Comparison of ENCODE assay signal across 14 mouse cellular contexts in the genomic region with DNA sequence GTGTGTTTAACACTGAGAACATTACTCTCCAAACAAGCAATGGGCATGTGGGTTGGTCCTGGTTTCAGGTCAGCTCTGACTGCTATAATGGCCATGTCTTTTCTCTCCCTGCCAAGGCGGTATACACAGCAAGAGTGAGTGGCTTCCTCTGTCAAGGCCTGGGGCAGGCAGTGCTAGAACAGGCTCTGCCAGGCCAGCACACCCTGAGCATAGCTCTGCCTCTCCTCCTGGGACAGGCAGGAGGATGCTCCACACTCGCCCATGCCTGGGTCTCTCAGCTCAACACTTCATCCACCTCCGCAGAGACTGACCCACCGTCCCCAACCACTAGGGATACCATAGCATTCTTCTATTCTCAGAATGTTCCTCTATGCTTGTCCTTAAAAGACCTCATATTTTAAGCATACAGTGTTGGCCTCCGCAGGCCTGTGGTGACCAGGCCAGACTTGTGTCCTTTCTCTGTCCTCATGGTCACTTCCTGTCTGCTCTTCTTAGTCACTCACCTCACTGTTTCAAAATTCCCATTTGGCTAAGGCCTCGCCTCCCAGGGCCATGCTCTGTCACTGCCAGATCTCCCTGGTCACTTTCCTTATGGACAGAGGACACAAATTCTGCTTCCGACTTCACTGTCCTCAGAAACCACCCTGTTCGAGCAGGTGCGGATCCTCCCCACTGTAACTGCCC. TPM values are rescaled to one million over a fixed set of nuclear protein-coding genes. Genes with fewer than 3 reads are reported as not detected.
DNase-seq lines count a peak whose midpoint lies in the region; ATAC-seq and TF ChIP-seq lines count a peak whose summit lies in the region.
"Had no signal": no experiment of that assay in that cellular context is flagged by ENCODE, and none has a peak within 500 bp of the region (broad histone marks: within the 10 kb centered on the region; RNA-seq: fewer than 3 reads in every experiment).

No protein-coding gene starts in this region.

- no peak overlapping the region for H3K4me3 ChIP-seq in gastrocnemius, adult 2 months
- no peak overlapping the region for H3K4me3 ChIP-seq in lung, postnatal 0 days (ENCODE audit: low read depth, low read length)
- no peak overlapping the region for H3K4me3 ChIP-seq in lung, adult 2 months (replicated peaks; ENCODE audit: extremely low read depth, low read depth, low read length)
- H3K4me3 ChIP-seq in megakaryocyte, embryonic 14.5 days (replicated peaks), result peak overlapping the region; percentile 55
- H3K4me3 ChIP-seq: hindbrain, embryonic 15.5 days; limb, embryonic 10.5 days; liver, embryonic 15.5 days; midbrain, embryonic 15.5 days had no signal

- intact Hi-C loops in gastrocnemius, adult 2 months (cut with DNase I), result loop anchor here (5.0 kb wide), 1 partner anchor 32 kb away; a partner anchor contains a TSS
- intact Hi-C loops in gastrocnemius, postnatal 36 days (cut with DNase I), result no loop called here

- no peaks in the 10 kb centered on the region for H3K9me3 ChIP-seq in lung, postnatal 0 days (ENCODE audit: low read length)
- no peaks in the 10 kb centered on the region for H3K9me3 ChIP-seq in megakaryocyte, embryonic 14.5 days
- H3K9me3 ChIP-seq: hindbrain, embryonic 15.5 days; limb, embryonic 10.5 days; liver, embryonic 15.5 days; midbrain, embryonic 15.5 days had no signal

- H3K4me2 ChIP-seq in lung, postnatal 0 days (replicated peaks; ENCODE audit: low read depth, low read length), result no peak overlapping the region
- H3K4me2 ChIP-seq: hindbrain, embryonic 15.5 days; liver, embryonic 15.5 days; midbrain, embryonic 15.5 days had no signal

- no peak for TF ChIP-seq CTCF in gastrocnemius, adult 2 months (IDR thresholded peaks at IDR 0.05)
- no peak for TF ChIP-seq CTCF in lung, postnatal 0 days (IDR thresholded peaks at IDR 0.05)
- TF ChIP-seq CTCF in lung, adult 2 months (IDR thresholded peaks at IDR 0.05; ENCODE audit: insufficient read depth, low read length), result no peak

- no peak for TF ChIP-seq EP300 in lung, postnatal 0 days (IDR thresholded peaks at IDR 0.05)

- peak; percentile 29 for DNase-seq in gastrocnemius, adult 2 months
- DNase-seq in gastrocnemius, postnatal 36 days, result no peak
- DNase-seq in lung, postnatal 0 days (ENCODE audit: low spot score), result peak; percentile 26
- DNase-seq in lung, adult 2 months, result no peak
- peak; percentile 55 to 58 for DNase-seq in cerebellum, adult 18-20 months
- DNase-seq in gastrocnemius, adult 8-10 months (ENCODE audit: low spot score in 2 of 2), result no peak
- DNase-seq in spleen, postnatal 4 days (ENCODE audit: low spot score in 2 of 2), result no peak

- 0 out of 2 replicates have a peak, but pooled peaks have one; percentile 22 for ATAC-seq in lung, postnatal 0 days
- ATAC-seq: midbrain, embryonic 15.5 days; Patski had no signal

- H3K36me3 ChIP-seq in lung, postnatal 0 days (ENCODE audit: insufficient read depth, low read length), result no peaks in the 10 kb centered on the region
- peaks cover 79% of the 10 kb centered on the region for H3K36me3 ChIP-seq in megakaryocyte, embryonic 14.5 days (replicated peaks; ENCODE audit: low read length)
- H3K36me3 ChIP-seq: hindbrain, embryonic 15.5 days; limb, embryonic 10.5 days; liver, embryonic 15.5 days; midbrain, embryonic 15.5 days had no signal

- H3K9ac ChIP-seq in lung, postnatal 0 days (replicated peaks; ENCODE audit: low read depth), result no peak overlapping the region
- H3K9ac ChIP-seq: hindbrain, embryonic 15.5 days; liver, embryonic 15.5 days; midbrain, embryonic 15.5 days had no signal

- H3K27ac ChIP-seq in gastrocnemius, adult 2 months, result peak overlapping the region; percentile 71
- 0 out of 2 replicates have a peak overlapping the region, but pooled peaks have one; percentile 57 for H3K27ac ChIP-seq in lung, postnatal 0 days (ENCODE audit: low read length)
- H3K27ac ChIP-seq: hindbrain, embryonic 15.5 days; limb, embryonic 10.5 days; liver, embryonic 15.5 days; macrophage; midbrain, embryonic 15.5 days had no signal

- no peaks in the 10 kb centered on the region for H3K27me3 ChIP-seq in lung, postnatal 0 days (replicated peaks; ENCODE audit: insufficient read depth, low read length)
- H3K27me3 ChIP-seq in megakaryocyte, embryonic 14.5 days (replicated peaks), result no peaks in the 10 kb centered on the region
- H3K27me3 ChIP-seq: hindbrain, embryonic 15.5 days; liver, embryonic 15.5 days; midbrain, embryonic 15.5 days; Patski had no signal

- peaks cover 26% of the 10 kb centered on the region for H3K4me1 ChIP-seq in lung, postnatal 0 days (ENCODE audit: insufficient read depth, low read depth, low read length)
- peaks cover 21% of the 10 kb centered on the region for H3K4me1 ChIP-seq in lung, adult 2 months (ENCODE audit: control insufficient read depth, insufficient read depth, low read length)
- H3K4me1 ChIP-seq in megakaryocyte, embryonic 14.5 days, result peaks cover 88% of the 10 kb centered on the region
- H3K4me1 ChIP-seq: midbrain, embryonic 15.5 days had no signal

- no peak for TF ChIP-seq POLR2A in lung, adult 2 months (IDR thresholded peaks at IDR 0.05; ENCODE audit: borderline replicate concordance, extremely low read depth, low read depth, low read length)

- whole genome bisulfite sequencing in lung, postnatal 0 days, result 91% methylated on average over 9 of the region's 9 CpGs
- WGBS in lung, adult 2 months, result 69% methylated on average over 8 of the region's 9 CpGs

RNA-seq across cellular contexts. Expression of a gene that starts 9.7 kb away (rescaled TPM):
- total RNA-seq in gastrocnemius, adult 2 months (2021), result 1 to 10 TPM; 6.7 to 7.8 TPM
- total RNA-seq in gastrocnemius, postnatal 36 days (2021), result 1 to 10 TPM; 7.6 to 9.5 TPM
- 151 and 177 TPM in 2 replicates for polyA plus RNA-seq in lung, postnatal 0 days (2015; fragmentation: Nextera tagmentation; extraction: Ambion mirVana)
- polyA plus RNA-seq in lung, adult 2 months (2012; rRNA removed), result 47.9 and 54.1 TPM in 2 replicates
- 14.6 and 45.9 TPM in 2 replicates for polyA plus RNA-seq in megakaryocyte, embryonic 14.5 days (2012; ENCODE audit: insufficient read depth, low replicate concordance)
- 1 to 10 TPM; 6.2 to 9.9 (median 7.0) TPM for total RNA-seq in gastrocnemius, adult 8-10 months (2022)

RNA-seq across cellular contexts. Expression of a gene that starts 31.1 kb away (rescaled TPM):
- total RNA-seq in gastrocnemius, adult 2 months (2021), result 1 to 10 TPM; 3.4 to 5.9 TPM
- total RNA-seq in gastrocnemius, postnatal 36 days (2021), result 1 to 10 TPM; 3.5 to 4.0 TPM
- polyA plus RNA-seq in lung, postnatal 0 days (2015; fragmentation: Nextera tagmentation; extraction: Ambion mirVana), result 23.1 and 25.8 TPM in 2 replicates
- 20.6 and 29.5 TPM in 2 replicates for polyA plus RNA-seq in lung, adult 2 months (2012; rRNA removed)
- polyA plus RNA-seq in megakaryocyte, embryonic 14.5 days (2012; ENCODE audit: insufficient read depth, low replicate concordance), result 16.4 and 19.8 TPM in 2 replicates
- total RNA-seq in gastrocnemius, adult 8-10 months (2022), result 1 to 10 TPM; 3.4 to 6.5 (median 4.9) TPM

Comparison
In these comparisons a context has a peak if more than half of its experiments do, and no peak if none do; other contexts are left out.
1. DNase-seq: peak in gastrocnemius, adult 2 months (single experiment), lung, postnatal 0 days (single experiment) and cerebellum, adult 18-20 months (2 of 2); none in gastrocnemius, postnatal 36 days (0 of 2), lung, adult 2 months (single experiment), gastrocnemius, adult 8-10 months (0 of 2) and spleen, postnatal 4 days (0 of 2).